Comparison of ENCODE assay signal across 9 mouse cellular contexts in the genomic region with DNA sequence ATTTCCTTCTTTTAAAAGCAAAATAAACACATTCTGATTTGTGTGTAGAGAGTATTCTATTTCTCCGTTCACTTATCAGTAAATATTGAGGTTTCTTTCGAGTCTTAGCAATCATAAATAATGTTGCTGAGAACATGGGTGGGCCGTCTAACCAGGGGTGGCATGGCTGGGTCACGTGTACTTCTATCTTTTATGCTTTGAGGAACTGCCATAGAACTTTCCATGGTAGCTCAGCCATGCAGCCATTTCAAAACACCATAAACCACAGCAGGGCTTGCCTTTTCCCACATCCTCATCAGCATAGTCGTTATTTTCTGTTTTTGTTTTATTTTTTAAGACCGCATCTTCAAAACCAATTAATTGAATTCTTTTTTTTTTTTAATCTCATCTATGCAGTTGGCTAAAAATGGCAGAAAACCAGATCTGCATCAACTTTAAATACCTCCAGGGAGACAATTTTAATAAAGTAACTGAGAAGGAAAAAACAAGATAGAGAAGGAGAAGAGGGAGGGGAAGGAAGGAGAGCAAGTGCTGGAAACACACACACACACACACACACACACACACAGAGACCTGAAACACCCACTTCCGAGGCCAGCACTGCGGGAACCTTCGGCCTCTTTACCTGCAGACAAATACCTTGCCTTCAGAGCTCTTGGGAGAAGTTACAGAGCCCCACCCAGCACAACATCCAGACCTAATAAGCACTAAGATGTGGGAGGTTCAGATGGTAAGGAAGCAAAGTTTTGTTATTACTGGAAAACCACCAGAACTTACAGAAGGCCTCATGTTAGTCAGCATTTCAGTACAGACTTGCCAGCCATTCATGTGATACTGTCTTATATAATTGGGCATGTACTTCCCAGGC.
DNase-seq lines count a peak whose midpoint lies in the region; ATAC-seq and TF ChIP-seq lines count a peak whose summit lies in the region.
"Had no signal": no experiment of that assay in that cellular context is flagged by ENCODE, and none has a peak within 500 bp of the region (broad histone marks: within the 10 kb centered on the region; RNA-seq: fewer than 3 reads in every experiment).

No protein-coding gene starts in this region.

- no peaks in the 10 kb centered on the region for H3K9me3 ChIP-seq in lung, postnatal 0 days (ENCODE audit: low read length)
- H3K9me3 ChIP-seq in forebrain, embryonic 13.5 days (replicated peaks), result no peaks in the 10 kb centered on the region
- H3K9me3 ChIP-seq: embryonic facial prominence, embryonic 13.5 days had no signal

- no peak for TF ChIP-seq EP300 in lung, postnatal 0 days (IDR thresholded peaks at IDR 0.05)

- H3K36me3 ChIP-seq in lung, postnatal 0 days (ENCODE audit: insufficient read depth, low read length), result no peaks in the 10 kb centered on the region
- no peaks in the 10 kb centered on the region for H3K36me3 ChIP-seq in forebrain, embryonic 13.5 days (ENCODE audit: poor library complexity, severe bottlenecking)
- H3K36me3 ChIP-seq: embryonic facial prominence, embryonic 13.5 days had no signal

- DNase-seq in lung, postnatal 36 days, result peak; percentile 73
- no peak for DNase-seq in lung, postnatal 0 days (ENCODE audit: low spot score)
- peak; percentile 65 for DNase-seq in brain, adult 2 months (ENCODE audit: low read depth, low spot score)
- peak; percentile 47 for DNase-seq in thymus, postnatal 4 days
- DNase-seq in adrenal gland, adult 18-20 months (ENCODE audit: low spot score in 2 of 2), result no peak
- DNase-seq: right cerebral cortex, postnatal 14 days had no signal

- no peak for TF ChIP-seq CTCF in lung, postnatal 0 days (IDR thresholded peaks at IDR 0.05)

- WGBS in lung, postnatal 0 days, result 63% methylated on average over 9 of the region's 9 CpGs
- WGBS in forebrain, embryonic 13.5 days, result 75% methylated on average over 9 of the region's 9 CpGs

- no peak; the same call in 1 of the 2 replicates for ATAC-seq in lung, postnatal 0 days
- peak; percentile 82 for ATAC-seq in megakaryocyte, adult 5-6 weeks (ENCODE audit: poor library complexity, severe bottlenecking)
- no peak for ATAC-seq in forebrain, embryonic 13.5 days

- H3K27ac ChIP-seq in lung, postnatal 0 days (ENCODE audit: low read length), result no peak overlapping the region
- H3K27ac ChIP-seq in forebrain, embryonic 13.5 days, result no peak overlapping the region
- H3K27ac ChIP-seq: embryonic facial prominence, embryonic 13.5 days had no signal

- H3K27me3 ChIP-seq in lung, postnatal 0 days (replicated peaks; ENCODE audit: insufficient read depth, low read length), result no peaks in the 10 kb centered on the region
- H3K27me3 ChIP-seq in forebrain, embryonic 13.5 days, result no peaks in the 10 kb centered on the region
- H3K27me3 ChIP-seq: embryonic facial prominence, embryonic 13.5 days had no signal

- no peaks in the 10 kb centered on the region; the same call in 1 of the 2 replicates for H3K4me1 ChIP-seq in lung, postnatal 0 days (ENCODE audit: insufficient read depth, low read depth, low read length)
- no peaks in the 10 kb centered on the region for H3K4me1 ChIP-seq in forebrain, embryonic 13.5 days

- no peak overlapping the region for H3K4me3 ChIP-seq in lung, postnatal 0 days (ENCODE audit: low read depth, low read length)
- H3K4me3 ChIP-seq in forebrain, embryonic 13.5 days, result no peak overlapping the region
- H3K4me3 ChIP-seq: embryonic facial prominence, embryonic 13.5 days had no signal

- no peak overlapping the region for H3K4me2 ChIP-seq in lung, postnatal 0 days (replicated peaks; ENCODE audit: low read depth, low read length)
- H3K4me2 ChIP-seq in forebrain, embryonic 13.5 days, result no peak overlapping the region
- H3K4me2 ChIP-seq: embryonic facial prominence, embryonic 13.5 days had no signal

- no peak overlapping the region for H3K9ac ChIP-seq in lung, postnatal 0 days (replicated peaks; ENCODE audit: low read depth)
- H3K9ac ChIP-seq in forebrain, embryonic 13.5 days, result no peak overlapping the region
- H3K9ac ChIP-seq: embryonic facial prominence, embryonic 13.5 days had no signal

Comparison
In these comparisons a context has a peak if more than half of its experiments do, and no peak if none do; other contexts are left out.
1. DNase-seq: peak in lung, postnatal 36 days (single experiment), brain, adult 2 months (single experiment) and thymus, postnatal 4 days (single experiment); none in lung, postnatal 0 days (single experiment) and adrenal gland, adult 18-20 months (0 of 2).